Mouse (Mus musculus) embryonic facial prominence, embryonic 12.5 days (tissue): ENCODE results near the gene Calm3. TPM values are rescaled to one million over a fixed set of nuclear protein-coding genes. Genes with fewer than 3 reads are reported as not detected.

ENCODE experiments used
- ATAC-seq: fragments of 200-750 bp; cut with Nextera tagmentation; 2 replicates; pipeline ENCODE4 v1.8.0; 2017; ENCODE audit not compliant: insufficient number of reproducible peaks, insufficient read depth, low FRiP score, low TSS enrichment
- H3K27ac ChIP-seq: fragments of 300-500 bp; sonication (generic); 2 replicates; pipeline ENCODE4 v1.5.1; 2016; ENCODE audit warnings: mild to moderate bottlenecking
- H3K27me3 ChIP-seq: fragments of 300-500 bp; sonication (generic); 2 replicates; pipeline ENCODE4 v1.6.1; 2016; ENCODE audit warnings: mild to moderate bottlenecking, moderate library complexity
- H3K36me3 ChIP-seq: fragments of 300-500 bp; sonication (generic); 2 replicates; pipeline ENCODE4 v1.6.1; 2016; ENCODE audit warnings: mild to moderate bottlenecking
- H3K4me1 ChIP-seq: fragments of 300-500 bp; sonication (generic); 2 replicates; pipeline ENCODE4 v1.6.1; 2016
- H3K4me2 ChIP-seq: fragments of 300-500 bp; sonication (generic); replicated peaks from 2 replicates; pipeline ENCODE4 v1.6.1; 2016; ENCODE audit warnings: mild to moderate bottlenecking, moderate library complexity
- H3K4me3 ChIP-seq: fragments of 300-500 bp; sonication (generic); 2 replicates; pipeline ENCODE4 v1.5.1; 2016; ENCODE audit warnings: mild to moderate bottlenecking
- H3K9ac ChIP-seq: fragments of 300-500 bp; sonication (generic); 2 replicates; pipeline ENCODE4 v1.6.1; 2016; ENCODE audit warnings: mild to moderate bottlenecking, moderate library complexity
- H3K9me3 ChIP-seq: fragments of 300-500 bp; sonication (generic); 2 replicates; pipeline ENCODE4 v1.6.1; 2016; ENCODE audit warnings: mild to moderate bottlenecking, moderate library complexity
- WGBS: fragments of 180-500 bp; shearing (Covaris S2); methylation state at CpG from one replicate; pipeline ENCODE4 v1.1.7; 2016; 5-methylcytosine and 5-hydroxymethylcytosine counted together
- polyA plus RNA-seq: library from polyadenylated mRNA; unstranded; fragments of >200 nt; fragmentation: Nextera tagmentation; extraction: Ambion mirVana; gene quantifications from 2 replicates; pipeline ENCODE4 v1.2.1, GENCODE M21; 2016

The Calm3 gene
- polyA plus RNA-seq, 1 experiment from 2014 or later = 123 TPM

DNA sequence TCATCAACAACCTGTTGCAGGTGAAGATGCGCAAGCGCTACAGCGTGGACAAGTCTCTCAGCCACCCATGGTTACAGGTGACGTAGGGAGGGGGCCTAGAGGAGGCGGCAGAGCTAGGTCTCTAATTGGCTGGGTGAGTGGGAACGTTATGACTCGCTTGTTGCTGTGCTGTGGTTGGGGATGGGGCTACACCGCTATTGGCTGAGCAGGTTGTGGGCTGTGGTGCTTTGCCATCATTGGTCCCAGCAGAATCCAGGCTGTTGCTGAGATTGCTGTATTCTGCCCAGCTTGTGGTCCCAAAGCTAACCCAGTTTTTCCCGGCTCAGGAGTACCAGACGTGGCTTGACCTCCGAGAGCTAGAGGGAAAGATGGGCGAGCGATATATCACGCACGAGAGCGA is 54.4 kb downstream of the Calm3 start:
- Histone ChIP-seq H3K27ac (peak overlapping the region; percentile 32; the same call in 1 of the 2 replicates), H3K9ac (peak overlapping the region; percentile 49; the same call in 1 of the 2 replicates), H3K36me3 (peaks cover 29% of the 10 kb centered on the region), H3K4me1 (peaks cover 4% of the 10 kb centered on the region; the same call in 1 of the 2 replicates), H3K27me3 (no peaks in the 10 kb centered on the region), H3K4me2 (peak overlapping the region; percentile 42), H3K4me3 (peak overlapping the region; percentile 15), H3K9me3 (no peaks in the 10 kb centered on the region)
- WGBS = 19% methylated on average over 16 of the region's 16 CpGs
- peak; percentile 96 for ATAC-seq

DNA sequence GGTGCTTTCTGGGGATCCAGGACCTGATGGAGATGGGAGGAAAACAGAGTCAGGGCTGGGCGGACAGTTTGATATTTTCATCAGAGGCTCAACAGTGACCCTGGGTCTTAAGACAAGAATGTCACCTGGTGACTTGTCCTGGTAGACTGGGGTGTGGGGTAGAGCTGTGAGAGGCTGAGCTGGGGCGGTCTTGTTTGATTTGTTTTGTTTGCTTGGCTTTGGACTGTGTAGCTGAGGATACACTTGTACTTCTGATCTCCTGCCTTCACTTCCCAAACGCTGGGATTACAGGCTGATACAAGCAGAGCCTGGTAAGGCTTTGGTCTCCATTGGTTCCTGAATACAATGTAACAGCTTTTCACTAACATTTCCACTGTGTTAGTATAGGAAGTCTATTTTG is 56.4 kb downstream of the Calm3 start:
- no peak for ATAC-seq
- Histone ChIP-seq H3K9me3 (no peaks in the 10 kb centered on the region), H3K4me2 (no peak overlapping the region), H3K27ac (no peak overlapping the region), H3K4me1 (peaks cover 4% of the 10 kb centered on the region; the same call in 1 of the 2 replicates), H3K36me3 (peaks cover 37% of the 10 kb centered on the region), H3K27me3 (no peaks in the 10 kb centered on the region), H3K4me3 (no peak overlapping the region), H3K9ac (no peak overlapping the region)
- 78% methylated on average over 3 of the region's 3 CpGs for WGBS

Other genes with a start within 250 kb of the Calm3 start
- gene Ceacam15, start 248.4 kb downstream of the Calm3 start, polyA plus RNA-seq = not detected in 2 replicates
- not detected in 2 replicates for gene Ceacam9, start 202.2 kb downstream of the Calm3 start, polyA plus RNA-seq
- 261 and 274 TPM in 2 replicates for gene Ap2s1, start 185.7 kb downstream of the Calm3 start, polyA plus RNA-seq
- 33.3 and 34.0 TPM in 2 replicates for gene Slc1a5, start 142.8 kb downstream of the Calm3 start, polyA plus RNA-seq
- 149 and 152 TPM in 2 replicates for gene Strn4, start 108.2 kb downstream of the Calm3 start, polyA plus RNA-seq
- gene Fkrp, start 107.4 kb downstream of the Calm3 start, polyA plus RNA-seq = 31.4 and 33.6 TPM in 2 replicates
- 15.3 and 16.8 TPM in 2 replicates for gene Prkd2, start 81.2 kb downstream of the Calm3 start, polyA plus RNA-seq
- 13.4 and 14.6 TPM in 2 replicates for gene Dact3, start 48.8 kb downstream of the Calm3 start, polyA plus RNA-seq
- gene Gng8, start 32.3 kb downstream of the Calm3 start, polyA plus RNA-seq = 21.5 and 22.7 TPM in 2 replicates
- 1.7 and 2.2 TPM in 2 replicates for gene Ptgir, start 17.6 kb downstream of the Calm3 start, polyA plus RNA-seq
- gene Pnmal2, start 20.6 kb upstream of the Calm3 start, polyA plus RNA-seq = 15.9 and 16.6 TPM in 2 replicates
- 2.8 and 3.6 TPM in 2 replicates for gene Pnmal1, start 35.6 kb upstream of the Calm3 start, polyA plus RNA-seq
- 0.36 and 0.41 TPM in 2 replicates for gene Gm42372, start 59.0 kb upstream of the Calm3 start, polyA plus RNA-seq
- gene Ccdc8, start 68.6 kb upstream of the Calm3 start, polyA plus RNA-seq = 21.6 and 26.2 TPM in 2 replicates
- gene Ppp5c, start 103.8 kb upstream of the Calm3 start, polyA plus RNA-seq = 110 TPM in 2 replicates
- gene Hif3a, start 138.3 kb upstream of the Calm3 start, polyA plus RNA-seq = 10.7 and 13.0 TPM in 2 replicates
- 0.13 and 0.14 TPM in 2 replicates for gene Psg16, start 149.9 kb upstream of the Calm3 start, polyA plus RNA-seq
- not detected in 2 replicates for gene Ceacam3, start 226.2 kb upstream of the Calm3 start, polyA plus RNA-seq